Mouse (Mus musculus) liver, embryonic 15.5 days (tissue): ENCODE results near the gene Dcaf12. TPM values are rescaled to one million over a fixed set of nuclear protein-coding genes. Genes with fewer than 3 reads are reported as not detected.

Source experiments
- ATAC-seq: fragments of 200-750 bp; cut with Nextera tagmentation; 2 replicates; pipeline ENCODE4 v1.8.0; 2017; ENCODE audit warnings: moderate number of reproducible peaks, mild to moderate bottlenecking, moderate library complexity; ENCODE audit not compliant: insufficient read depth
- H3K27ac ChIP-seq: fragments of 300-500 bp; sonication (generic); replicated peaks from 2 replicates; pipeline ENCODE4 v1.5.1; 2015; ENCODE audit warnings: mild to moderate bottlenecking, inconsistent platforms
- H3K27me3 ChIP-seq: fragments of 300-500 bp; sonication (generic); 2 replicates; pipeline ENCODE4 v1.6.1; 2015; ENCODE audit warnings: mild to moderate bottlenecking, inconsistent platforms
- H3K36me3 ChIP-seq: fragments of 300-500 bp; sonication (generic); replicated peaks from 2 replicates; pipeline ENCODE4 v1.6.1; 2015; ENCODE audit warnings: moderate library complexity, mild to moderate bottlenecking, inconsistent platforms
- H3K4me1 ChIP-seq: fragments of 300-500 bp; sonication (generic); replicated peaks from 2 replicates; pipeline ENCODE4 v1.6.1; 2015; ENCODE audit warnings: inconsistent platforms
- H3K4me2 ChIP-seq: fragments of 300-500 bp; sonication (generic); 2 replicates; pipeline ENCODE4 v1.6.1; 2015; ENCODE audit warnings: moderate library complexity, mild to moderate bottlenecking, inconsistent platforms
- H3K4me3 ChIP-seq: fragments of 300-500 bp; sonication (generic); replicated peaks from 2 replicates; pipeline ENCODE4 v1.5.1; 2015; ENCODE audit warnings: mild to moderate bottlenecking, inconsistent platforms
- H3K9ac ChIP-seq: fragments of 300-500 bp; sonication (generic); 2 replicates; pipeline ENCODE4 v1.6.1; 2015; ENCODE audit warnings: moderate library complexity, mild to moderate bottlenecking, inconsistent platforms
- H3K9me3 ChIP-seq: fragments of 300-500 bp; sonication (generic); replicated peaks from 2 replicates; pipeline ENCODE4 v1.6.1; 2016; ENCODE audit warnings: inconsistent platforms
- WGBS: fragments of 180-500 bp; shearing (Covaris S2); methylation state at CpG from one replicate; pipeline ENCODE4 v1.1.7; 2015; ENCODE audit warnings: mixed read lengths; ENCODE audit not compliant: insufficient replicate concordance; 5-methylcytosine and 5-hydroxymethylcytosine counted together
- polyA plus RNA-seq: library from polyadenylated mRNA; unstranded; fragments of >200 nt; fragmentation: Nextera tagmentation; extraction: Ambion mirVana; gene quantifications from 2 replicates; pipeline ENCODE4 v1.2.1, GENCODE M21; 2015

Gene Dcaf12
- polyA plus RNA-seq, 1 experiment from 2014 or later: 75.9 TPM

DNA sequence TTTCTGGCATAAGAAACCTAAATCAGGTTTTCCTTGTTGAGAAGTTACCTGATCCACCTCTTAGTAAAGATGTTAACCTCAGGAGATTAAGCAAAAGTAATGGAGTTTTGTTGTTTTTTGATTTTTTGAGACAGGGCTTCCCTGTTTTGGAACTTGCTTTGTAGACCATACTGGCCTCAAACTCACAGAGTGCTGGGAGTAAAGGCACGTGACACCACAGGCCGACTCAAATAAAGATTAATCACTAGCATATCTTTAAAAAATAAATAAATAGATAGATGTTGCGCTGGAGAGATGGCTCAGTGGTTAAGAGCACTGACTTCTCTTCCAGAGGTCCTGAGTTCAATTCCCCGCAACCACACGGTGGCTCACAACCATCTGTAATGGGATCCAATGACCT, 38.8 kb downstream of the Dcaf12 start:
- Histone ChIP-seq H3K4me2 (peak overlapping the region; percentile 87), H3K36me3 (peaks cover 5% of the 10 kb centered on the region), H3K27me3 (no peaks in the 10 kb centered on the region), H3K9ac (peak overlapping the region; percentile 89), H3K27ac (peak overlapping the region; percentile 91), H3K4me3 (peak overlapping the region; percentile 93), H3K9me3 (no peaks in the 10 kb centered on the region), H3K4me1 (peaks cover 42% of the 10 kb centered on the region)
- no peak for ATAC-seq
- WGBS: 68% methylated on average over 5 of the region's 5 CpGs

DNA sequence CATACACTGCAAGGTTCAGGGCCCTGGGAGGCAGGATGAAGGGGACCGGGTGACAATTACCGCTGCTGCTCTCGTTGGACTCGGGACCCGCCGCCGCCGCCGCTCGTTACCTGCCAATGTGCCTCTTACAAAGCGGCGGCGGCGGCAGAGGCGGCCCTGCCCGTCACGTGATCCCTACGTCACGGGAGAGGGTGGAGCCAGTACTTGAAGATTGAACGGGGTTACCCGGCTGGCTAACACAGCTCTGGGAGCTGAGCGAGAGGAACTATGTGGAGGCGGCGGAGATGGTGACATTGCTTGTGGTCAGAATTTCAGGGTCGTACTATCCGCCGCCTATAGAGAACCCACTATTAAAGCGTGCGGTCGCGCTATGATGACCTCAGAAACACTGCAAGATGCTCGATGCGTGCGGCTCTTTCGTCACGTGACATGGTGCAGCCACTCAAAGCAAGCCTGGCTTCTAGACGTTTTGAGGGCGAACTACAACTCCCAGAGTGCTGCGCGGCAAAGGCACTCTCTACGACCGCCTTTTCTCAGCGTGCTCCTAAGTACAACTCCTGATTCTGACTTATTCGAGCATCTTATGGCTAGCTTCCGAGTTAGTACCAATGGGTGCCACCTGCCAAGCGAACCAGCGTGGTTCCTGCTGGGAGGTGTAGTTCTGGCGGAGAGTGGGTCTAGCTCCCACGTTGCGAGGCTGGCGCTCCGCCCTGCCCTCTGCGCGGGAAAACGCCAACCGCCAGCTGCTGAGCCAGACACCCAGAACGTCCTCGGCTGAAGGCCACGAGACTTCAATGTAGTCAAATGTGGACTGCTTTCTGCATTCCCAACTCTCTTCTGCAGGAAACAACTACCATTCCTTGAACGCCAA, 39.5 kb downstream of the Dcaf12 start, which contains the start of gene Ubap2:
Gene Ubap2, minus strand, starts transcription at position 165 of the 871 bp plus-strand sequence.
- H3K27me3 ChIP-seq: no peaks in the 10 kb centered on the region
- H3K4me3 ChIP-seq: peak within 1 kb of the TSS; percentile 93
- peaks cover 12% of the 10 kb centered on the region for H3K36me3 ChIP-seq
- H3K4me2 ChIP-seq: peak within 1 kb of the TSS; percentile 87
- peak within 1 kb of the TSS; percentile 91 for H3K27ac ChIP-seq
- ATAC-seq: peak; percentile 94
- no peaks in the 10 kb centered on the region for H3K9me3 ChIP-seq
- peaks cover 47% of the 10 kb centered on the region for H3K4me1 ChIP-seq
- under 1% methylated on average over 60 of the region's 60 CpGs for WGBS
- peak within 1 kb of the TSS; percentile 89 for H3K9ac ChIP-seq

DNA sequence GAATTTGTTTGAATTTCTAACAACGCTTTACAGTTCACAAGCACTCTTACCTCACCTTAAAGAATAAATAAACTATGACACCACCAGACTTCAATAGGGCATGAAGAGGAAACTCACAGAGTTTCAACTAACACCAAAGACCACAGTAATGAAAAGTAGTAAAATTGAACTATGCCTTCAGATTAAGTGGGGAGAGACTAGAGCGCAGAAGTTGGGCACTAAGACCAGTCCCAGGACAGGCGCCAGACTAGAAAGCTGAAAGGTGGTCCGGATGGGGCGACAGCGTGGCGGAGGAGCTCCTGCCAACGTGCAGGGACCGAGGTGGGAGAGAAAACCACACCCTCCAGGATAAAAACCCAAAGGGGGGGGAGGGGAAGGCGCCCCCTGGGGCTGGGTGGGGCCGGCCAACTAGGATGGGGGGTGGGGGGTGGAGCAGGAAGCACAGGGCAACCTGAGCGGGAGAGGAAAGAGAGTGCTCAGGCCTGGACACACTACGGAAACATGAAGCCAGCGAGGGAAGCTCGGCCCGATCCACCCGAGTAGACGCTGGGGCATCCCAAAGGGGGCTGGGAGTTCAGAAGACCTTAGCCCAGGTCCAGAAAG, 40.2 kb downstream of the Dcaf12 start:
- Histone ChIP-seq H3K9me3 (no peaks in the 10 kb centered on the region), H3K4me3 (peak overlapping the region; percentile 93), H3K4me1 (peaks cover 47% of the 10 kb centered on the region), H3K27me3 (no peaks in the 10 kb centered on the region), H3K4me2 (peak overlapping the region; percentile 87), H3K36me3 (peaks cover 20% of the 10 kb centered on the region), H3K9ac (peak overlapping the region; percentile 89), H3K27ac (peak overlapping the region; percentile 91)
- peak; percentile 55 for ATAC-seq
- 2% methylated on average over 18 of the region's 18 CpGs for WGBS

DNA sequence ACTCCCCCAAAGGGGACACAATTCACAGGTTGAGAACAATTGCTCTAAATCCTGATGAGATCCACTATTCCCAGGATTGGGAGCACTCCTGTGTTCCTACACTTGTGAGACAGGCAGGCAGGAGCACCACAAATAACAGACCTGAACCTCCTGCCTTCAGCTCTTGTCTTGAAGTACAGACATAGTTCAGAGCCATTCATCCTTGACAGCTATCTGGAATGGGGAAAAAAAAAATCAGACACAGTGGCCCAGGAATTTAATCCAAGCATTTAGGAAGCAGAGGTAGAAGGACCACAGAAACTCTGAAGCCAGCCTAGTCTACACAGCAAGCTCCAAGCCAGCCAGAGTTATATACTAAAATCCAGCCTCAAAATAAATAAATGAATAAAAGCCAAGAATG, 46.6 kb downstream of the Dcaf12 start:
- Histone ChIP-seq H3K9me3 (no peaks in the 10 kb centered on the region), H3K36me3 (peaks cover 61% of the 10 kb centered on the region), H3K9ac (no peak overlapping the region), H3K27me3 (no peaks in the 10 kb centered on the region), H3K4me1 (peaks cover 35% of the 10 kb centered on the region), H3K4me3 (no peak overlapping the region), H3K4me2 (no peak overlapping the region), H3K27ac (no peak overlapping the region)
- no peak for ATAC-seq

DNA sequence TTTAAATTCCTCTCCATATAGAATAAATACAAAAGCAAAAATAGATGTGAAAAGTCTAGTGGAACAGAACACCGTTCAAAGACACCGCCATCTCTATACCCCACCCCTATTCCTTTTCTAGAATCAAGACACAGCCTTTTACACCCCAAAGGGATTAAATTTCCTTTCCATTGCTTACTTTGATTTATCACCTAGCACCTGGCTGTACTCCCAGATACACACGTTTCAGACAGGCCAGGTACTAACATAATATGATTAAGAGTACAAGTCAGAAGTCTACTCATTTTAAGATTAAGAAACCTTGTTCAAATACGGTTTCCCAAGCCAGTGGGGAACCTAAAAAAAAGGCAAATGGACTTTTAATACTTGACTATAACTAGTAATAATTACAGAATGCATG, 48.3 kb downstream of the Dcaf12 start:
- H3K36me3 ChIP-seq: peaks cover 76% of the 10 kb centered on the region
- H3K9me3 ChIP-seq: no peaks in the 10 kb centered on the region
- no peak for ATAC-seq
- H3K4me1 ChIP-seq: peaks cover 19% of the 10 kb centered on the region
- no peak overlapping the region for H3K4me2 ChIP-seq
- no peak overlapping the region for H3K4me3 ChIP-seq
- 79% methylated on average over 4 of the region's 4 CpGs for WGBS
- H3K9ac ChIP-seq: no peak overlapping the region
- no peak overlapping the region for H3K27ac ChIP-seq
- H3K27me3 ChIP-seq: no peaks in the 10 kb centered on the region

DNA sequence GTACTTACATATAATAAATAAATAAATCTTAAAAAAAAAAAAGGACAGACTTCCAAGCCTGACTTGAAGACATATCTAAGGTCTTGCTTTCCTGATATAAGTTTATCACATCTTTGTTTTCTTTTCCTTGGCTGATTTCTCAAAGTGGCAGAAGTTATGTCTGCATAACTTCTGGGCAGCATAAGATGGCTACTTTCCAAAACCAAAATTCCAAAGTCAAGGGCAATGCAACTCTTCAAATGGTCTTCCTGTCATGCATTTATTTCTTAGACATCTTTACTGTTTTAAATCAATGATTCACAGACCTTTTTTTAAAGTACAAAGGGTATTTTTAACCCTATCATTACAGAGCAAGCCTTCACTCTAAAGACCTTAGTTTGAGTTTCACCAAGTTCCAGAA, 54.0 kb downstream of the Dcaf12 start:
- no peak overlapping the region for H3K4me2 ChIP-seq
- peaks cover 12% of the 10 kb centered on the region for H3K4me1 ChIP-seq
- no peak for ATAC-seq
- peaks cover 33% of the 10 kb centered on the region for H3K36me3 ChIP-seq
- H3K27me3 ChIP-seq: no peaks in the 10 kb centered on the region
- H3K4me3 ChIP-seq: no peak overlapping the region
- H3K9ac ChIP-seq: no peak overlapping the region
- no peaks in the 10 kb centered on the region for H3K9me3 ChIP-seq
- H3K27ac ChIP-seq: no peak overlapping the region

DNA sequence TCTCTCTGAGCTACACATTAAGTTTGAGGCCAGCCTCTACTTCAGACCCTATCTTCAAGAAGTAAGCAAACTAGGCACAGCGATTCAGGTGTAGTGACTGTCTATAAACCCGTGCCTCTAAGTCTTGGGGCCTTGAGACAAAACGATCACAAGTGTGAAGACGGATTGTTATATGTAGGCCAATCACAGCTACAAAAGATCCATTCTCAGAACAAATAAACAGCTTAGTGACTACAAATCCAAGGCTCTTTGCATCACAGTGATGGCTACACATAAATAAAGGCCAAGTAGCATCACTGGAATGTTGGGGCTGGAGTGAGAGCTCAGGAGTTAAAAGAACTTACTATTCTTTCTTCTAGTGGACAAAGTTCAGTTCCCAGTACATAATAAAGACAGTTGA, 55.7 kb downstream of the Dcaf12 start:
- peaks cover 11% of the 10 kb centered on the region for H3K4me1 ChIP-seq
- no peaks in the 10 kb centered on the region for H3K9me3 ChIP-seq
- 83% methylated on average over 4 of the region's 4 CpGs for WGBS
- no peaks in the 10 kb centered on the region for H3K27me3 ChIP-seq
- ATAC-seq: no peak
- H3K4me3 ChIP-seq: no peak overlapping the region
- no peak overlapping the region for H3K9ac ChIP-seq
- peaks cover 25% of the 10 kb centered on the region for H3K36me3 ChIP-seq
- H3K4me2 ChIP-seq: no peak overlapping the region
- H3K27ac ChIP-seq: no peak overlapping the region

DNA sequence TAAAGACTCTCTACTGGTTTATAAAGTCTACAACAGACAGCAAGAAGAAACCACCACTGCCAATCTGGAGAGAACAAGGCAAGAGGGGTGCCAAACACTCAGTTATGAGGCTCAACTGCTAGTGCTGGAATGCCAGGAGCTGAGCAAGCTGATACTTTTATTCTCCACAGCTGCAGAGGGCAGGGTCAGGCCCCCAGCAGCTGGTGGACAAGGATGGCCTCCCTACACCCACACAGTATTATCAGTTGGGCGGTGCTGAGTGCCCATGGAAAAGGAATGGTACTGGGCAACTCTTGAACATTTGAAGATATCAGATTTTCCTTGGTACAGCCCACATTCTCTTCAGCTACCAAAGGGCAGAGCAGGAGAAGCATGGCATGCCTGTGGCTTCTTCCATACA, 56.9 kb downstream of the Dcaf12 start:
- Histone ChIP-seq H3K27me3 (no peaks in the 10 kb centered on the region), H3K36me3 (peaks cover 22% of the 10 kb centered on the region), H3K4me2 (no peak overlapping the region), H3K27ac (no peak overlapping the region), H3K4me1 (peaks cover 11% of the 10 kb centered on the region), H3K4me3 (no peak overlapping the region), H3K9ac (no peak overlapping the region), H3K9me3 (no peaks in the 10 kb centered on the region)
- 51% methylated on average over 1 of the region's 1 CpGs for WGBS
- ATAC-seq: no peak

DNA sequence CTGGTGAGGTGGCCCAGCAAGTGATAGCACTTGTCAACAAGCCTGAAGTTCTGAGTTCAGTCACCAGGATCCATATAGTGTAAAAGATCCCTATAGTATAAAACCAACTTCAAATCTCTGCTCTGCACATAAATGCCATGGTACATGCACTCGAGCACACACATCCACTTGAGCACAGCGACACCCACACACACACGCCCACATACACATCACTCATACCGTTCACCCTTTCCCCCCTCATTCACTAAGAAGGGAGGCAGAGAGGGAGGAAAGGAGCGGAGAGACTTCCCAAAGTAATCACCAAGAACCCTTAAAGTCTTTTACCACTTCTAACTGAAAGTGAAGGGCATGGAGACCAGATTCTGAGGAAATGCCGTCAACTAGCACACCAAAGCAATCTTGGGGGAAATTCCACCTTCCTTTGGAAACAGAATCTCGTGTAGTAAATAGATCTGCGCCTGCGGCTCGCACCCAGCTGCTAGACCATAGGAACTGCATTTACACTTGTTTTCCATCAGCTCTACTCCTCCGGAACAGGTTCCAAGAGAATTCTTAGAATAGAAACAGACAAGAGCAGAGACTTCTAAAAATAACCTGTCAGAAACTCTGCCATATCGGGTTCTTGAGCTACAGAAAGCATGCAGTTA, 59.0 kb downstream of the Dcaf12 start:
- no peaks in the 10 kb centered on the region for H3K9me3 ChIP-seq
- H3K4me1 ChIP-seq: peaks cover 11% of the 10 kb centered on the region
- H3K9ac ChIP-seq: no peak overlapping the region
- H3K4me3 ChIP-seq: no peak overlapping the region
- 81% methylated on average over 12 of the region's 12 CpGs for WGBS
- H3K27ac ChIP-seq: no peak overlapping the region
- no peak overlapping the region for H3K4me2 ChIP-seq
- no peak for ATAC-seq
- peaks cover 25% of the 10 kb centered on the region for H3K36me3 ChIP-seq
- H3K27me3 ChIP-seq: no peaks in the 10 kb centered on the region

DNA sequence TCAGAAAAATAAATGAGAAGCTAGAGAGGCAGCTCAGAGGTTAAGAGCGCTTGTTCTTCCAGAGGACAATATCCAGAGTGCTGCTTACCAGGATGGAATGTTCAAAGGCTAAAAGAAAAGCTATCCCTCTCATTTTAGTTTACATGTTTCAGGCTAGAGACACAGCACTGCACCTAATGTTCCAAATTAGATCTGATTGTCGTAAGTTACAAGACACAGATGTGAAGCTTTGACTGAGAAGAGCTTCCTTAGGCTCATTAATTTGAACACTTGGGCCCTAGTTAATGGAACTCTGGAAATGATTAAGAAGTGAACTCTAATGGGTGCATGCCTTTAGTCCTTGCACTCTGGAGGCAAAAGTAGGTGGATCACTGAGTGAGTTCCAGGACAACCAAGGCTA, 60.9 kb downstream of the Dcaf12 start:
- no peak for ATAC-seq
- Histone ChIP-seq H3K27me3 (no peaks in the 10 kb centered on the region), H3K4me1 (peaks cover 11% of the 10 kb centered on the region), H3K36me3 (peaks cover 42% of the 10 kb centered on the region), H3K4me2 (no peak overlapping the region), H3K9me3 (no peaks in the 10 kb centered on the region), H3K27ac (no peak overlapping the region), H3K4me3 (no peak overlapping the region), H3K9ac (no peak overlapping the region)
- 85% methylated on average over 2 of the region's 2 CpGs for WGBS

DNA sequence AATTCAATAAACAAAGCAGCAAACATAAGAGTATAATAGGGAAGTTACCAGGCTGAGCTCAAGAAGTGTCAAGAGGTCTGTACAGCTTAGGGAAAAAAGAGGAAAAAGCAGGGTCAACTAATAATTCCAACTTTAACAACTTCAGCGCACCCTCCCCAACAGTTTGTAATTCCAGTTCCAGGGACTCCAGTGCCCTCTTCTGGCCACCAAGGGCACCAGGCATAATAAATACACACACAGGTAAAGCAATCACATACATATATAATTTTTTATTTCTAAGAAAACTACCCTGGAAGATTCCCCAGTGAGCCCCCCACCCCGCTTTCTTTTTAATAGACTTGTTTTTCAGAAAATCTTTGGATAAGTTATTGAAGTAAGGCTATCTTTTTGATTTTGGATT, 69.3 kb downstream of the Dcaf12 start:
- WGBS: 83% methylated on average over 2 of the region's 2 CpGs
- no peak for ATAC-seq
- no peaks in the 10 kb centered on the region for H3K9me3 ChIP-seq
- no peaks in the 10 kb centered on the region for H3K27me3 ChIP-seq
- H3K27ac ChIP-seq: no peak overlapping the region
- H3K4me1 ChIP-seq: no peaks in the 10 kb centered on the region
- peaks cover 67% of the 10 kb centered on the region for H3K36me3 ChIP-seq
- no peak overlapping the region for H3K9ac ChIP-seq
- no peak overlapping the region for H3K4me3 ChIP-seq
- H3K4me2 ChIP-seq: no peak overlapping the region
